ENCODE assay signal across 9 mouse cellular contexts in genomic region chr7:125933356-125934244, GRCm38 (mm10).
DNase-seq lines count a peak whose midpoint lies in the region; ATAC-seq and TF ChIP-seq lines count a peak whose summit lies in the region.
"Had no signal": no experiment of that assay in that cellular context is flagged by ENCODE, and none has a peak within 500 bp of the region (broad histone marks: within the 10 kb centered on the region; RNA-seq: fewer than 3 reads in every experiment).

No protein-coding gene starts in this region.

- 0 out of 2 replicates have a peak, but pooled peaks have one; percentile 20 for ATAC-seq in lung, embryonic 16.5 days (ENCODE audit: low read depth)
- no peak for ATAC-seq in heart, embryonic 13.5 days (ENCODE audit: extremely low read depth, insufficient number of reproducible peaks, low FRiP score, low TSS enrichment)
- no peak for ATAC-seq in limb, embryonic 13.5 days (ENCODE audit: low FRiP score, low read depth)
- no peak for ATAC-seq in stomach, postnatal 0 days (ENCODE audit: low FRiP score, low TSS enrichment)

- H3K4me2 ChIP-seq in lung, embryonic 16.5 days (ENCODE audit: low read depth, low read length) = no peak overlapping the region; the same call in 1 of the 2 replicates
- peak overlapping the region; percentile 56 for H3K4me2 ChIP-seq in heart, embryonic 13.5 days
- H3K4me2 ChIP-seq in limb, embryonic 13.5 days (replicated peaks) = peak overlapping the region; percentile 30
- no peak overlapping the region for H3K4me2 ChIP-seq in stomach, postnatal 0 days (replicated peaks; ENCODE audit: low read depth)

- H3K36me3 ChIP-seq in lung, embryonic 16.5 days (ENCODE audit: control insufficient read depth, insufficient read depth, low read length) = no peaks in the 10 kb centered on the region
- H3K36me3 ChIP-seq in heart, embryonic 13.5 days = no peaks in the 10 kb centered on the region
- no peaks in the 10 kb centered on the region for H3K36me3 ChIP-seq in limb, embryonic 13.5 days
- no peaks in the 10 kb centered on the region for H3K36me3 ChIP-seq in stomach, postnatal 0 days (ENCODE audit: control insufficient read depth, insufficient read depth, low read length)

- 23% methylated on average over 16 of the region's 16 CpGs for WGBS in lung, embryonic 16.5 days
- 11% methylated on average over 16 of the region's 16 CpGs for WGBS in heart, embryonic 13.5 days
- WGBS in limb, embryonic 13.5 days = 18% methylated on average over 16 of the region's 16 CpGs
- WGBS in stomach, postnatal 0 days = 39% methylated on average over 16 of the region's 16 CpGs

- H3K4me3 ChIP-seq in lung, embryonic 16.5 days (ENCODE audit: low read length) = no peak overlapping the region
- peak overlapping the region; percentile 23 for H3K4me3 ChIP-seq in heart, embryonic 13.5 days
- no peak overlapping the region for H3K4me3 ChIP-seq in limb, embryonic 13.5 days
- no peak overlapping the region for H3K4me3 ChIP-seq in stomach, postnatal 0 days (ENCODE audit: low read depth, low read length)

- TF ChIP-seq CTCF in stomach, postnatal 0 days (IDR thresholded peaks at IDR 0.05; ENCODE audit: low read depth) = no peak

- H3K9ac ChIP-seq in lung, embryonic 16.5 days (ENCODE audit: low read length) = no peak overlapping the region
- H3K9ac ChIP-seq in heart, embryonic 13.5 days = peak overlapping the region; percentile 71
- peak overlapping the region; percentile 35; the same call in 1 of the 2 replicates for H3K9ac ChIP-seq in limb, embryonic 13.5 days
- 0 out of 2 replicates have a peak overlapping the region, but pooled peaks have one; percentile 27 for H3K9ac ChIP-seq in stomach, postnatal 0 days (ENCODE audit: low read length)

- peaks cover 9% of the 10 kb centered on the region; the same call in 1 of the 2 replicates for H3K4me1 ChIP-seq in lung, embryonic 16.5 days (replicated peaks; ENCODE audit: control insufficient read depth, insufficient read depth, low read length)
- peaks cover 59% of the 10 kb centered on the region for H3K4me1 ChIP-seq in heart, embryonic 13.5 days
- H3K4me1 ChIP-seq in limb, embryonic 13.5 days = peaks cover 30% of the 10 kb centered on the region
- 0 out of 2 replicates have a peak, but pooled peaks cover 2% of the 10 kb centered on the region for H3K4me1 ChIP-seq in stomach, postnatal 0 days (replicated peaks; ENCODE audit: control insufficient read depth, insufficient read depth)

- H3K27ac ChIP-seq in lung, embryonic 16.5 days (ENCODE audit: low read length) = no peak overlapping the region
- H3K27ac ChIP-seq in heart, embryonic 13.5 days (replicated peaks) = peak overlapping the region; percentile 90
- no peak overlapping the region for H3K27ac ChIP-seq in limb, embryonic 13.5 days
- no peak overlapping the region; the same call in 1 of the 2 replicates for H3K27ac ChIP-seq in stomach, postnatal 0 days (replicated peaks)

- no peaks in the 10 kb centered on the region for H3K9me3 ChIP-seq in lung, embryonic 16.5 days (ENCODE audit: control insufficient read depth, low read length)
- H3K9me3 ChIP-seq in heart, embryonic 13.5 days = no peaks in the 10 kb centered on the region
- no peaks in the 10 kb centered on the region for H3K9me3 ChIP-seq in limb, embryonic 13.5 days
- H3K9me3 ChIP-seq in stomach, postnatal 0 days (ENCODE audit: control insufficient read depth, low read length) = no peaks in the 10 kb centered on the region

- H3K27me3 ChIP-seq in lung, embryonic 16.5 days (ENCODE audit: control insufficient read depth, insufficient read depth, low read depth, low read length) = no peaks in the 10 kb centered on the region
- no peaks in the 10 kb centered on the region for H3K27me3 ChIP-seq in heart, embryonic 13.5 days (replicated peaks)
- 0 out of 2 replicates have a peak, but pooled peaks cover 4% of the 10 kb centered on the region for H3K27me3 ChIP-seq in limb, embryonic 13.5 days
- no peaks in the 10 kb centered on the region for H3K27me3 ChIP-seq in stomach, postnatal 0 days (ENCODE audit: control insufficient read depth, insufficient read depth, low read length)

- DNase-seq in lung, postnatal 10 days = no peak
- DNase-seq in stomach, postnatal 0 days (ENCODE audit: low spot score) = no peak
- no peak for DNase-seq in thymus, postnatal 4 days
- DNase-seq in gastrocnemius, postnatal 10 days = no peak
- no peak for DNase-seq in T-cell, adult 2 months (ENCODE audit: low spot score)
- DNase-seq: thymus, adult 2 months had no signal

- TF ChIP-seq EP300 in stomach, postnatal 0 days (optimal IDR thresholded peaks at IDR 0.05) = no peak

Comparison
In these comparisons a context has a peak if more than half of its experiments do, and no peak if none do; other contexts are left out.
1. H3K4me2 ChIP-seq: peak in heart, embryonic 13.5 days (single experiment) and limb, embryonic 13.5 days (single experiment); none in lung, embryonic 16.5 days (single experiment) and stomach, postnatal 0 days (single experiment).